Mouse (Mus musculus) liver, postnatal 0 days (tissue): Measurements from ENCODE around the gene Rarg. TPM values are rescaled to one million over a fixed set of nuclear protein-coding genes. Genes with fewer than 3 reads are reported as not detected.

ENCODE experiments used
- ATAC-seq: fragments of 200-750 bp; cut with Nextera tagmentation; 2 replicates; pipeline ENCODE4 v1.8.0; 2017; ENCODE audit warnings: mild to moderate bottlenecking, moderate library complexity
- DNase-seq: peaks from one replicate; pipeline ENCODE4 v3.0.0-alpha.2; 2016
- H3K27ac ChIP-seq: fragments of 300-500 bp; sonication (generic); 2 replicates; pipeline ENCODE4 v1.5.1; 2014; ENCODE audit warnings: antibody characterized with exemption, moderate library complexity, mild to moderate bottlenecking, low read depth
- H3K27me3 ChIP-seq: fragments of 300-500 bp; sonication (generic); 2 replicates; pipeline ENCODE4 v1.6.1; 2014; ENCODE audit warnings: low read length, control low read depth, mixed read lengths; ENCODE audit not compliant: insufficient read depth
- H3K36me3 ChIP-seq: fragments of 300-500 bp; sonication (generic); replicated peaks from 2 replicates; pipeline ENCODE4 v1.6.1; 2014; ENCODE audit warnings: mild to moderate bottlenecking, control low read depth, low read length, moderate library complexity, mixed read lengths; ENCODE audit not compliant: insufficient read depth
- H3K4me1 ChIP-seq: fragments of 300-500 bp; sonication (generic); 2 replicates; pipeline ENCODE4 v1.6.1; 2014; ENCODE audit warnings: antibody characterized with exemption, mild to moderate bottlenecking, control low read depth; ENCODE audit not compliant: insufficient read depth
- H3K4me2 ChIP-seq: fragments of 300-500 bp; sonication (generic); 2 replicates; pipeline ENCODE4 v1.6.1; 2014; ENCODE audit warnings: low read depth, mild to moderate bottlenecking, low read length, moderate library complexity, mixed read lengths
- H3K4me3 ChIP-seq: fragments of 300-500 bp; sonication (generic); 2 replicates; pipeline ENCODE4 v1.5.1; 2014; ENCODE audit warnings: low read depth, low read length
- H3K9ac ChIP-seq: fragments of 300-500 bp; sonication (generic); replicated peaks from 2 replicates; pipeline ENCODE4 v1.6.1; 2014; ENCODE audit warnings: mild to moderate bottlenecking, moderate library complexity
- H3K9me3 ChIP-seq: fragments of 300-500 bp; sonication (generic); 2 replicates; pipeline ENCODE4 v1.6.1; 2016; ENCODE audit warnings: mild to moderate bottlenecking, control low read depth, low read length, mixed read lengths
- CTCF ChIP-seq: sonication (generic); IDR thresholded peaks from 2 replicates; pipeline ENCODE4 v1.5.1; 2016; ENCODE audit warnings: antibody characterized with exemption, low read depth
- EP300 ChIP-seq: IDR thresholded peaks from 2 replicates; pipeline ENCODE4 v1.6.1; 2016; ENCODE audit warnings: antibody characterized with exemption, low read depth, mild to moderate bottlenecking
- WGBS: fragments of 180-500 bp; shearing (Covaris S2); extraction: QIAGEN DNeasy Blood & Tissue Kit; methylation state at CpG from one replicate; pipeline ENCODE4 v1.1.7; 2014; ENCODE audit not compliant: insufficient replicate concordance; 5-methylcytosine and 5-hydroxymethylcytosine counted together
- polyA plus RNA-seq: library from polyadenylated mRNA; unstranded; fragments of >200 nt; fragmentation: Nextera tagmentation; extraction: Ambion mirVana; gene quantifications from 2 replicates; pipeline ENCODE4 v1.2.1, GENCODE M21; 2015

Rarg gene
- polyA plus RNA-seq, 1 experiment from 2014 or later: 2.6 TPM

DNA sequence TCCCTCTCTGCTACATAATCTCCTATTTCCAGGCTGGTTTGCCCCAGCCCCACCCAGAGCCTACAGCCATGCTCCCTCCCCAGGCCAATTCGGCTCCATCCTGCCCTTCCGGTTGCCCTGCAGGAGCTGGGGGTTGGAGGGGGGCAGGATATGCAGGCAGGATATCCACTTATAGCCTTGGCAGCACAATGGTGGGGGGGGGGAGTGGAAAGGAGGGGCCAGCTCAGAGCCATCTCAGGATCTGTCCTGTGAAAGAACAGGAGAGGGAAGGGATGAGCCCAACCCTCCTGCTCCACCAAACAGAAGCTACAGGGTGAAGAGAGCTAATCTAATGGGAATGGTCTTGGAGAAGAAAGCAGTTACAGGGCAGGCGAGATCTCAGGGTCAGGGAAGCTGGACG is 16.7 kb downstream of the Rarg start:
- ATAC-seq: peak; percentile 15; the same call in 1 of the 2 replicates

GRCm38 (mm10) chr15:102239851-102240250 is 17.5 kb downstream of the Rarg start:
- Histone ChIP-seq H3K4me1 (peaks cover 30% of the 10 kb centered on the region), H3K27me3 (peaks cover 5% of the 10 kb centered on the region; the same call in 1 of the 2 replicates), H3K4me2 (no peak overlapping the region), H3K36me3 (no peaks in the 10 kb centered on the region), H3K9ac (no peak overlapping the region), H3K4me3 (no peak overlapping the region), H3K27ac (no peak overlapping the region), H3K9me3 (no peaks in the 10 kb centered on the region)
- TF ChIP-seq EP300: no peak
- TF ChIP-seq CTCF: no peak
- WGBS: 66% methylated on average over 11 of the region's 11 CpGs
- ATAC-seq: no peak
- DNase-seq: no peak

More for the DNA sequence above, 16.7 kb downstream of the Rarg start:
- H3K27ac ChIP-seq: no peak overlapping the region
- no peak for TF ChIP-seq CTCF
- no peak for TF ChIP-seq EP300
- peak; percentile 43 for DNase-seq
- 80% methylated on average over 4 of the region's 4 CpGs for WGBS
- H3K27me3 ChIP-seq: peaks cover 13% of the 10 kb centered on the region; the same call in 1 of the 2 replicates
- no peaks in the 10 kb centered on the region for H3K36me3 ChIP-seq
- no peaks in the 10 kb centered on the region for H3K9me3 ChIP-seq
- no peak overlapping the region for H3K4me3 ChIP-seq
- peaks cover 26% of the 10 kb centered on the region for H3K4me1 ChIP-seq
- H3K9ac ChIP-seq: no peak overlapping the region
- H3K4me2 ChIP-seq: no peak overlapping the region

- no peak overlapping the region for H3K4me2 ChIP-seq
- DNase-seq (peak; percentile 86), ATAC-seq (peak; percentile 37; the same call in 1 of the 2 replicates)
- no peak overlapping the region for H3K27ac ChIP-seq
- TF ChIP-seq EP300 (no peak), CTCF (peak; percentile 92)
- H3K4me3 ChIP-seq: no peak overlapping the region
- H3K27me3 ChIP-seq: 0 out of 2 replicates have a peak, but pooled peaks cover 1% of the 10 kb centered on the region
- WGBS: 9% methylated on average over 9 of the region's 9 CpGs
- H3K4me1 ChIP-seq: peaks cover 35% of the 10 kb centered on the region
- H3K9ac ChIP-seq: no peak overlapping the region
- H3K9me3 ChIP-seq: no peaks in the 10 kb centered on the region
- no peaks in the 10 kb centered on the region for H3K36me3 ChIP-seq
Measured at GRCm38 (mm10) chr15:102239260-102239590, 18.1 kb downstream of the Rarg start.

DNA sequence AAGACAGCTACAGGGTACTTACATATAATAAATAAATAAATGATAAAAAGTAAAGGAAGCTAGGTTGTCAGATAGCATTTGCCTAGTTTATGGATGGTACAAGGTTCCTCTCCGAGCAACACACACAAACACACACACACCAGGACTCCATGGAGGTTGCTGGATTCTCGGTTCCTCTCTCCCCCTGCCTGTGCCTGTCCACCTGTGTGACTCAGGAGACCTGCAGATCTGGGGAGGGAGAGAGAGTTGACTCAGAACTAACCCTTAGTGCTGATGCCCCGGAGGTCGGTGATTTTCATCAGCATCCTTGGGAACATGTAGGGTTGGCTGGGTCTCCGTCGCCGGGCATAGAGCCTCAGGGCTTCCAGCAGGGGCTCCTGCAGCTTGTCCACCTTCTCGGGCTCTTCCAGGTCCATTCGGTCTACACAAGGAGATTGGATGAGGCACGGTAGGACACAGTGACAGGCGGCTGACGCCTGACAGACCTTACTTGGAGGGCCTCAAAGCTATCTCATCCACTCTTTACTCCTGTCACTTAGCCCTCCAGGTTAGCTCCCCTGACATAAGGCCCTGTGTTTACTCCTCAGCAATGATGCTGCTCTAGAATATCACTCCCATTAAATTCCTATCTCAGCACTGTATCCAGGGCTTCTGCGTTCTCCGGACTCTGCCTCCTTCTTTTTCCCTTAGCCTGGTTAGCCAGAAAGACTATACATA is 18.6 kb downstream of the Rarg start:
- Histone ChIP-seq H3K27ac (no peak overlapping the region), H3K9me3 (no peaks in the 10 kb centered on the region), H3K36me3 (no peaks in the 10 kb centered on the region), H3K4me1 (peaks cover 34% of the 10 kb centered on the region), H3K4me3 (no peak overlapping the region), H3K27me3 (no peaks in the 10 kb centered on the region), H3K9ac (no peak overlapping the region), H3K4me2 (no peak overlapping the region)
- no peak for TF ChIP-seq EP300
- no peak for DNase-seq
- ATAC-seq: no peak
- WGBS: 80% methylated on average over 14 of the region's 14 CpGs

GRCm38 (mm10) chr15:102235371-102236027 is 21.8 kb downstream of the Rarg start:
- Histone ChIP-seq H3K27ac (no peak overlapping the region), H3K4me1 (peaks cover 46% of the 10 kb centered on the region), H3K4me3 (peak overlapping the region; percentile 10; the same call in 1 of the 2 replicates), H3K27me3 (no peaks in the 10 kb centered on the region), H3K4me2 (peak overlapping the region; percentile 54), H3K9me3 (no peaks in the 10 kb centered on the region), H3K36me3 (no peaks in the 10 kb centered on the region), H3K9ac (no peak overlapping the region)
- DNase-seq: no peak
- peak; percentile 55; the same call in 1 of the 2 replicates for ATAC-seq
- WGBS: 29% methylated on average over 21 of the region's 21 CpGs
- TF ChIP-seq EP300 (no peak), CTCF (no peak)

DNA sequence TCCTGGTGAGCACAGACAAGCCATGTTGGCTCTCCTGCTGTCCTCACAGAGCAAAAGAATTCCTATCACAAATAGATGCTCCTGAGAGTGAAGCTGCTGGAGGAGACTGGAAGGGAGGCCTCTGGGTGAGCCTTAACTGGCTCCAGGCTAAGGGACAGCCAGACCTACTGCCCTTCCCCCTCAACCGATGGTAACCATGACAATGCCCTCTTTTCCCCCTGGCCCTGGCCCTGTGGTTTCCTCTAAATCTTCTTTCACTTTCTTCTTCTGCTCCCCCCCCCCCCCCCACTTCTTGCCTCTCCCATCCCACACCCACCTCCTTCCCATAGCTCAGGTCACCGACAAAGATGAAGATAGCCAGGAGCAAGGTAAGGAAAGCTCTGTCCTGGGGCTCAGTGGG is 23.4 kb downstream of the Rarg start:
- Histone ChIP-seq H3K4me2 (no peak overlapping the region), H3K4me1 (peaks cover 46% of the 10 kb centered on the region), H3K27me3 (no peaks in the 10 kb centered on the region), H3K9me3 (no peaks in the 10 kb centered on the region), H3K4me3 (no peak overlapping the region), H3K36me3 (no peaks in the 10 kb centered on the region), H3K27ac (no peak overlapping the region; the same call in 1 of the 2 replicates), H3K9ac (no peak overlapping the region)
- TF ChIP-seq EP300 (no peak), CTCF (no peak)
- DNase-seq (no peak), ATAC-seq (no peak)
- WGBS: 4% methylated on average over 2 of the region's 2 CpGs
